Mouse (Mus musculus): ENCODE data around the gene Klrb1c. TPM values are rescaled to one million over a fixed set of nuclear protein-coding genes. Genes with fewer than 3 reads are reported as not detected.
"Not testable (repeated sequence)": the region's sequence is repeated elsewhere in the genome, so short reads cannot be mapped to it uniquely, and the experiment has no call there.

Klrb1c gene
- total RNA-seq, 4 experiments from 2014 or later, result 0.22 to 1.0 (median 0.56) TPM

DNA sequence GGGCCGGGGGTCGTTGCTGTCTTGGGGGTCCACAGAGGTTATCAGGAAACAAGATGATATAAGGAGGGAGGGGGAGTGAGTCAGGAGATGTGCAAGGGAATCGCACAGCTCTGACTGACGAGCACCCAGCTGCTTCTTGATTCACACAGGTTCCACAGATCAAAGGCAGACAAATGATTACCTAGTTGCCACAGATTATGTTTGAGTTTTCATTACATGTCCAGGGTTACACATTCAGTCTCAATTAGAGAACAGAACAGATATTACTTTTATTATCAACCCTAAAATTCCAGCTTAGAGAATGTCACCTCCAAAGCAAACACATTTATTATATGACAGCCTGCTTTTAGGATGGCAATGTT lies 33.6 kb downstream of the Klrb1c start:
- DNase-seq, result not testable (repeated sequence)

DNA sequence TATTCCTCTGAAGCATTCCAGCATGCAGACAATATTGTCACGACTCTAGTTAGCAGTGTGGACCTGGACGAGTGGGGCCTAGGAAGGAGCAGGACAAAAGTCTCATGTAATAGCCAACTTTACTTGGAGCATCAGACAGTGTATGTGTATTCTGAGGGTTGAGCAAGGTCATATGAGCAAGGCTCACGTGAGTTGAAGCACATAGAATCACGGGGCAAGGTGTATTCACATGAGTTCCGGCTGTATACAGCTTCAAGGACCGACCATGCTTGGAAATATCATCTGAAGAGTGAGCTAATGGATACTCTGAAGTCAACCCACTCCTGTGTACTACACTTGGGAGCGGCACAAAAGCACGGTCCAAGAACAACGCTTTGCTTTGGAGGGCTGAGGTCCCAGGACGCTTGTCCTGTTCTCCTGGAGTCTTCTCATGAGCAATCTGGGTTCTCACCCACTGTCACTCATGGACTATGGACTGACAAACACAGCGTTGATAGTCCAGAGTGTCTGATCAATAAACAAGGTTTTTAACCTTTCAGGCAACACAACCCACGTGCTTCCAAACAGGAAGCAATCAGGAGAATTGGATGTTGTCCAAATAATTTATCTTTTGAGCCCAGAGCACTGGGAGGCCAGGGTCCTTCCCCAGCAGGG lies 34.1 kb downstream of the Klrb1c start:
- not testable (repeated sequence) for DNase-seq

DNA sequence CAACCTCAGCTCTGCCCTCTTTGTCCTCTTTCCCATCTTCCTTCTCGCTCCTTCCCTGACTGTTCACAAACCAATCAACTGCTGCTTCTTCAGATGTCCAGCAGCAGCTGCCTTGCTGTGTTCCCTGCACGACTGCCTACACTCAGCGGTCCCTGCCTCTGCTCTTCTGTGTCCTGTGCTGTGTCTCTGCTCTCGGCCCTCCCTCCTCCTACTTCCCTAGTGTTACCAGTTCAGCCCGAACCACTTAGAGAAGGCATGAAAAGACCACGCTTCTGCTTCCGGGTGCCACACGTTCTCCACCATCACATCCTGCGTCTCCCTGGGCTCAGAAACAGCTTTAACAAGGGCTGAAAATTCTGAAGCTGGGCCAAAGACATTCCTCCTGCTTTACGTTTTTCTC lies 34.8 kb downstream of the Klrb1c start:
- DNase-seq, result not testable (repeated sequence)

DNA sequence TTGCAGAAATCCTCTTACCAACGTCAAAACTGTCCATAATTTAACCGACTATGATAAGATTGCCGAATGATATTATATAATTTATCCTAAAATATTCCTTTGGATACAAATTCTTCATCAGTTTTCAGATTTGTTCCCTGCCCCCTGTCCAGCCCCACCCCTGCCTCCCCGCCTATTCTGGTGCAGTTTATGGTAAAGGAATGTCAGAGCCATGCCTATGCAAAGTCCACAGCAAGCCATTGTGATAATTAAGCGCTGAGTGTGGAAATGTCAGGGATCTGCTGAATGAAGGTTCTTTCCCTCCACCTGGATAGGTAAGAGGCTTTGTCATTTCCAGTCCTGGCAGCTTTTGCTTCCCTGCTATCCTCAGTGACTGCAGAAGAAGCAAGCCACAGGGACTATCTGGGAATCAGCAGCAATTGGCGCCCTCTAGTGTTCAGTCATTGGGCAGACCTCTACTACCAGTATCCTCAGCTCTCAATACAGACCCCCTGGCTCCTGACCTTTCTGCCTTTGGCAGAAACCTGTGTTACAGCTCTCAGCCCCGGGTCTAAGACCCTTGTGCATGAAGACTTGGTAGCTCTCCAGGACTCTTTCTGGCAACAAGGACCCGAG lies 35.3 kb downstream of the Klrb1c start:
- DNase-seq, result peak; percentile 62

DNA sequence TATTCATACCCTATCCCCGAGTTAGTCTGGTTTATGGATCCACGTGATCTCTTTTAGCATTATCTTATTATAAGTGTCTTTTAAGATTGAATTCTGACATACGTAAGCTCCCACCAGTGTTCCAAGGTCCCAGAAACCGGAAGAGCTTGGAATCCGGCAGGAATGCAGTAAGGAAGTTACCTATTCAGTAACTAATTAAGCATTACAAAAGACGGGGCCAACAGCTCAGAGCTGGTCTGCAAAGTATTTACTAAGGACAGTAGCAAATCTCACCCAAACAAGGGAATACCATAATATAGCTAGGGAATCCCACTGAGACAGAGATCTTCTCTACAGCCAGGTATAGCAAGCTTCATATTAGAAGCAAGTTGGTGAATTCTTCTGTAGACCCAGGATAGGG lies 42.0 kb downstream of the Klrb1c start:
- not testable (repeated sequence) for DNase-seq

DNA sequence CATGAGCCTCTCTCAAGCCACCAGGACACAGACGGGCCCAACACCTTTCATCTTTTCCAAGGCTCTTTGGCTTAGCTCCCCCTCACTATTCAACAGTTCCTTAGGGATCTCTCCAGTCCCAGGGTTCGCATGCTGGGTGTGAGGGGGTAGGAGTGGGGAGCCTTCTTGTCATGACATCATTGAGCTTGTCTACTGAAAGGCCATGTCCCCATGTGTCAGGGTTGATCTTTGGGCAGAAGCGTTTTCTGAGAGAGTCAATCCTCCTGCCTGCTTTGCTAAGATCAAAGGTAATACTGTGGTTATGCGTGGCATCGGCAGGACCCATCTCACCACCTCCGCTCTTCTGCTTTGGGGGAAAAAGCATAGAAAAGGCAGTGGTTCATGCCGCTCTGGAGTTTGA lies 51.6 kb downstream of the Klrb1c start:
- no peak for DNase-seq

DNA sequence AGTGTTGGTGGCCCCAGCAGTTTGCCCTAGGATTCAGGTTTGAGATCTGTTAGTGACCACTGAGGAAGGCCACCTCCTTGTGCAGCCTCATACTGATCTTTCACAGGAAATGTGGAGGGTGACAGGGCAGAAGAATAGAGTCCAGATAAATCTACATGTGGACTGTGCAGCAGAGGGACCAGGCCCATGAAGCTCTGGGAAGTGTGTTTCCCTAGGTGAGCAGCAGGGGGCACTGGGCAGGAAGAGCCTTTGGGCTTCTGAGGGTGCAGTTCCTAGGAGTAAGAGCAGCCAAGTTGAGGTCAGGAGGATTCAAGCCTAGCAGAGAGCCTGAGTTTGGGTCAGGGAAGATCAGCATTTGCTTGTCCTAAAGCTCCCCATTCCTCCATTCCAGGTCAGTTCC lies 52.9 kb downstream of the Klrb1c start:
- no peak for DNase-seq

DNA sequence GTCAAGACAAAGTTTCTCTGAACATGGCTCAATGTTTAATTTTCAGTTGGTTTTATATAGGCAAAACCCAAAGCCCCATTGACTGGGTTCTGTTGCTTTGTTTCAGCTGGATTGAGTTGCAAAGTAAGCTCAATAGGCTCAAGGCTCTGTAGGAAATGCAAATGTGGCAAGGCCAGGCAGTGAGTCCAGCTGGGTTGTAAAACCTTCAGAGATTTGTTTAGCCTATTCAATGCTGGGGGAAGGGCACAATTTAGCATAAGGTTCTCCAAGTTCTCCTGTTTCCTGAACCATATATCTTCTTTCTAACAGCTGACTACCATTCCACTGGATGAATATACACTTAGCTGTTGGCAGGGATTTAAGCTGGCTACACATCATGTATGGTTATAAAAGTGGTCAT lies 54.1 kb downstream of the Klrb1c start:
- DNase-seq, result no peak

DNA sequence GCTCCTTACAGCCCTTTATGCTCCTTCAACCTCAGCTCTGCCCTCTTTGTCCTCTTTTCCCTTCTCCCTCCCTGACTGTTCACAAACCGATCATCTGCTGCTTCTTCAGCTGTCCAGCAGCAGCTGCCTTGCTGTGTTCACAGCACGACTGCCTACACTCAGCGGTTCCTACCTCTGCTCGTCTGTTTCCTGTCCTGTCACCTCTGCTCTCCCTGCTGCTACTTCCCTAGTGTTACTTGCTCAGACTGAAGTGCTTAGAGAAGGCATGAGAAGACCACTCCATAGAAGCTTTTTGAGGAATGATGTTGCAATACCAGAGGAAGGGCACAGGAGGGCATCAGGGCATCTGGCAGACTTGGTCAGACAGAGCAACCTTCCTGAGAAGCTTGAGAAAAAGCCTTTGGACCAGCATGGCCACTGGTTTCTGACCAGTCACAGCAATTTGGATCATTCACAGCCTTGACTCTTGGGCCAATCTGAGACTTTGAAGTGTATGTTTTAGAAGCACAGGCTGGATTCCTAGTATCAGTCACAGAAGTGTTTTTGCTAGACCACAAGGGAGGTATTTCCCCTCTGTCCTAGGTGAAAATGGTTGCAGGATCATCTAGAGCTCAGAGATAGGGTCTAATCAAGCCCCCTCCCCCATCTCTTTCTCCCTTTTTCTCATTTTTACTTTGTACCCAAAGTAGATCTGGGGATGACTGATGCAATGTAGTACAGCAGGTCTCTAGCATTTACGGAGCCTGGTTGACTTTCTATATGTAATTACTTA lies 54.9 kb downstream of the Klrb1c start:
- no peak for DNase-seq

DNA sequence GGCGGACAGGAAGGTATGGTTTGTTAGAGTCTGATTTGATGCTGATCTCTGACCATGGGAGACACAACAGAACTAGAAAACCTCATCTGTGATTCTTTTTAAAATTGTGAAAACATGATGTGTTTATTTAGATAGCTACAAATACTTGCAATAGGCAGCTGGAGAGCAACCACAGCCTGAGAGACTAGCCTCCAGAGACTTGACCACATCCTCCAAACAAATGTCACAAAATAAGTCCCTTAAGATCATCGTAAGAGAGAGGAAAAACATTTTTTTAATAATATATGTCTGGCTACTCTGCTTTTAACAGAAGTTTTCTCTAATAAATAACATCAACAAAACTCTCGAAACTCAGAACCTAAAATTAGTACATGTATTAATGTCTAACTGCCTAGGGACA lies 57.0 kb downstream of the Klrb1c start:
- no peak for DNase-seq

Other genes starting within 250 kb of the Klrb1c start
- gene A2ml1, start 207.6 kb downstream of the Klrb1c start, total RNA-seq (2022), result not detected
- not detected for gene Klrb1a, start 165.7 kb downstream of the Klrb1c start, total RNA-seq (2022)
- gene Clec2h, start 126.8 kb downstream of the Klrb1c start, total RNA-seq (2022), result 1 to 10 TPM in 3 of 4 experiments, under 1 TPM in 1; 0.67 to 3.1 (median 2.1) TPM
- gene Klrb1, start 66.2 kb downstream of the Klrb1c start, total RNA-seq (2022), result not detected
- under 1 TPM in 1 of 4 experiments, not detected in 3; 0.54 TPM for gene Gm44511, start 37.1 kb upstream of the Klrb1c start, total RNA-seq (2022)
- gene Klrb1b, start 37.1 kb upstream of the Klrb1c start, total RNA-seq (2022), result under 1 TPM in 2 of 4 experiments, not detected in 2; 0.17 to 0.31 TPM
- gene Clec2i, start 98.4 kb upstream of the Klrb1c start, total RNA-seq (2022), result under 1 TPM in 3 of 4 experiments, not detected in 1; 0.10 to 0.65 (median 0.22) TPM
- 1 to 10 TPM in 1 of 4 experiments, under 1 TPM in 2, not detected in 1; 0.35 to 1.0 (median 0.59) TPM for gene BC035044, start 101.9 kb upstream of the Klrb1c start, total RNA-seq (2022)
- gene Clec2g, start 145.2 kb upstream of the Klrb1c start, total RNA-seq (2022), result 1 to 10 TPM; 2.6 to 3.5 (median 3.1) TPM